Mouse (Mus musculus): ENCODE measurements at regions not wholly inside any gene's neighbourhood (a gene's known extent, or its start where the extent isn't known, plus 50 kb on each side); places are given as distances from the start of the nearest gene placed in this dataset.

GRCm38 (mm10) chr15:70489548-70489947 is 3344.8 kb upstream of the Gm6569 start:
- H3K4me1 ChIP-seq (ENCODE audit: control insufficient read depth in 2 of 2, insufficient read depth in 2 of 2, low read length in 2 of 2): no peaks in the 10 kb centered on the region
- no peak overlapping the region for H3K4me2 ChIP-seq (ENCODE audit: low read length)
- H3K27ac ChIP-seq (replicated peaks in 1 of 2; ENCODE audit: control insufficient read depth in 1 of 2, insufficient read depth in 1 of 2, low read depth in 2 of 2, low read length in 2 of 2): no peak overlapping the region
- whole genome bisulfite sequencing: 91% methylated on average over 1 of the region's 1 CpGs
- H3K9ac ChIP-seq (ENCODE audit: low read length): no peak overlapping the region
- no peak overlapping the region for H3K4me3 ChIP-seq (ENCODE audit: control insufficient read depth in 1 of 2, insufficient read depth in 1 of 2, low read depth in 1 of 2, low read length in 2 of 2)
- H3K9me3 ChIP-seq (ENCODE audit: control insufficient read depth, low read length): no peaks in the 10 kb centered on the region
- H3K27me3 ChIP-seq (ENCODE audit: control insufficient read depth, insufficient read depth, low read length): no peaks in the 10 kb centered on the region
- no peaks in the 10 kb centered on the region for H3K36me3 ChIP-seq (ENCODE audit: control insufficient read depth, insufficient read depth, low read length)
- ATAC-seq (ENCODE audit: insufficient number of reproducible peaks, insufficient read depth, low FRiP score, low read depth): no peak

- Histone ChIP-seq H3K36me3 (ENCODE audit: control insufficient read depth, insufficient read depth, low read length) (no peaks in the 10 kb centered on the region), H3K4me1 (ENCODE audit: control insufficient read depth in 2 of 2, insufficient read depth in 2 of 2, low read length in 2 of 2) (no peaks in the 10 kb centered on the region), H3K9ac (ENCODE audit: low read length) (no peak overlapping the region), H3K4me2 (ENCODE audit: low read length) (no peak overlapping the region), H3K9me3 (ENCODE audit: control insufficient read depth, low read length) (no peaks in the 10 kb centered on the region), H3K27ac (replicated peaks in 1 of 2; ENCODE audit: control insufficient read depth in 1 of 2, insufficient read depth in 1 of 2, low read depth in 2 of 2, low read length in 2 of 2) (no peak overlapping the region), H3K4me3 (ENCODE audit: control insufficient read depth in 1 of 2, insufficient read depth in 1 of 2, low read depth in 1 of 2, low read length in 2 of 2) (no peak overlapping the region), H3K27me3 (ENCODE audit: control insufficient read depth, insufficient read depth, low read length) (no peaks in the 10 kb centered on the region)
- no peak for ATAC-seq (ENCODE audit: insufficient number of reproducible peaks, insufficient read depth, low FRiP score, low read depth)
- 68% methylated on average over 2 of the region's 2 CpGs for WGBS
Measured at GRCm38 (mm10) chr15:70507046-70507818, 3327.1 kb upstream of the Gm6569 start.

- Histone ChIP-seq H3K27me3 (ENCODE audit: control insufficient read depth, insufficient read depth, low read length) (no peaks in the 10 kb centered on the region), H3K4me2 (ENCODE audit: low read length) (no peak overlapping the region), H3K4me3 (ENCODE audit: control insufficient read depth in 1 of 2, insufficient read depth in 1 of 2, low read depth in 1 of 2, low read length in 2 of 2) (no peak overlapping the region), H3K9me3 (ENCODE audit: control insufficient read depth, low read length) (no peaks in the 10 kb centered on the region), H3K27ac (replicated peaks in 1 of 2; ENCODE audit: control insufficient read depth in 1 of 2, insufficient read depth in 1 of 2, low read depth in 2 of 2, low read length in 2 of 2) (no peak overlapping the region), H3K9ac (ENCODE audit: low read length) (no peak overlapping the region), H3K36me3 (ENCODE audit: control insufficient read depth, insufficient read depth, low read length) (no peaks in the 10 kb centered on the region), H3K4me1 (ENCODE audit: control insufficient read depth in 2 of 2, insufficient read depth in 2 of 2, low read length in 2 of 2) (no peaks in the 10 kb centered on the region)
- ATAC-seq (ENCODE audit: insufficient number of reproducible peaks, insufficient read depth, low FRiP score, low read depth): no peak
- 77% methylated on average over 4 of the region's 4 CpGs for WGBS
Measured at GRCm38 (mm10) chr15:70520551-70520950, 3313.8 kb upstream of the Gm6569 start.

- Histone ChIP-seq H3K36me3 (ENCODE audit: control insufficient read depth, insufficient read depth, low read length) (no peaks in the 10 kb centered on the region), H3K4me2 (ENCODE audit: low read length) (peak overlapping the region; percentile 31), H3K27ac (replicated peaks in 1 of 2; ENCODE audit: control insufficient read depth in 1 of 2, insufficient read depth in 1 of 2, low read depth in 2 of 2, low read length in 2 of 2) (no peak overlapping the region), H3K9me3 (ENCODE audit: control insufficient read depth, low read length) (no peaks in the 10 kb centered on the region), H3K4me1 (ENCODE audit: control insufficient read depth in 2 of 2, insufficient read depth in 2 of 2, low read length in 2 of 2) (peaks cover 0 to 2% of the 10 kb centered on the region in 2 experiments; a peak in 1 of 4 replicates), H3K27me3 (ENCODE audit: control insufficient read depth, insufficient read depth, low read length) (no peaks in the 10 kb centered on the region), H3K9ac (ENCODE audit: low read length) (no peak overlapping the region), H3K4me3 (ENCODE audit: control insufficient read depth in 1 of 2, insufficient read depth in 1 of 2, low read depth in 1 of 2, low read length in 2 of 2) (no peak overlapping the region; a peak in 1 of 4 replicates)
- no peak for ATAC-seq (ENCODE audit: insufficient number of reproducible peaks, insufficient read depth, low FRiP score, low read depth)
- 37% methylated on average over 18 of the region's 18 CpGs for WGBS
Measured at GRCm38 (mm10) chr15:70554773-70555582, 3279.4 kb upstream of the Gm6569 start.

GRCm38 (mm10) chr15:70555583-70555894 is 3278.8 kb upstream of the Gm6569 start:
- H3K4me1 ChIP-seq (ENCODE audit: control insufficient read depth in 2 of 2, insufficient read depth in 2 of 2, low read length in 2 of 2): peaks cover 0 to 2% of the 10 kb centered on the region in 2 experiments; a peak in 1 of 4 replicates
- H3K4me2 ChIP-seq (ENCODE audit: low read length): peak overlapping the region; percentile 31
- WGBS: 42% methylated on average over 1 of the region's 1 CpGs
- no peak overlapping the region for H3K9ac ChIP-seq (ENCODE audit: low read length)
- H3K27ac ChIP-seq (replicated peaks in 1 of 2; ENCODE audit: control insufficient read depth in 1 of 2, insufficient read depth in 1 of 2, low read depth in 2 of 2, low read length in 2 of 2): no peak overlapping the region
- no peak overlapping the region for H3K4me3 ChIP-seq (ENCODE audit: control insufficient read depth in 1 of 2, insufficient read depth in 1 of 2, low read depth in 1 of 2, low read length in 2 of 2)
- no peaks in the 10 kb centered on the region for H3K36me3 ChIP-seq (ENCODE audit: control insufficient read depth, insufficient read depth, low read length)
- H3K27me3 ChIP-seq (ENCODE audit: control insufficient read depth, insufficient read depth, low read length): no peaks in the 10 kb centered on the region
- H3K9me3 ChIP-seq (ENCODE audit: control insufficient read depth, low read length): no peaks in the 10 kb centered on the region
- no peak for ATAC-seq (ENCODE audit: insufficient number of reproducible peaks, insufficient read depth, low FRiP score, low read depth)

- H3K9me3 ChIP-seq (ENCODE audit: control insufficient read depth, low read length): no peaks in the 10 kb centered on the region
- ATAC-seq (ENCODE audit: insufficient number of reproducible peaks, insufficient read depth, low FRiP score, low read depth): no peak
- WGBS: 61% methylated on average over 1 of the region's 1 CpGs
- no peak overlapping the region for H3K9ac ChIP-seq (ENCODE audit: low read length)
- H3K27ac ChIP-seq (replicated peaks in 1 of 2; ENCODE audit: control insufficient read depth in 1 of 2, insufficient read depth in 1 of 2, low read depth in 2 of 2, low read length in 2 of 2): no peak overlapping the region
- no peak overlapping the region for H3K4me2 ChIP-seq (ENCODE audit: low read length)
- no peak overlapping the region for H3K4me3 ChIP-seq (ENCODE audit: control insufficient read depth in 1 of 2, insufficient read depth in 1 of 2, low read depth in 1 of 2, low read length in 2 of 2)
- no peaks in the 10 kb centered on the region for H3K4me1 ChIP-seq (ENCODE audit: control insufficient read depth in 2 of 2, insufficient read depth in 2 of 2, low read length in 2 of 2)
- H3K27me3 ChIP-seq (ENCODE audit: control insufficient read depth, insufficient read depth, low read length): no peaks in the 10 kb centered on the region
- no peaks in the 10 kb centered on the region for H3K36me3 ChIP-seq (ENCODE audit: control insufficient read depth, insufficient read depth, low read length)
Measured at GRCm38 (mm10) chr15:70594295-70594694, 3240.1 kb upstream of the Gm6569 start.

- H3K27ac ChIP-seq (replicated peaks in 1 of 2; ENCODE audit: control insufficient read depth in 1 of 2, insufficient read depth in 1 of 2, low read depth in 2 of 2, low read length in 2 of 2): no peak overlapping the region
- no peak overlapping the region for H3K4me2 ChIP-seq (ENCODE audit: low read length)
- ATAC-seq (ENCODE audit: insufficient number of reproducible peaks, insufficient read depth, low FRiP score, low read depth): no peak
- H3K4me3 ChIP-seq (ENCODE audit: control insufficient read depth in 1 of 2, insufficient read depth in 1 of 2, low read depth in 1 of 2, low read length in 2 of 2): no peak overlapping the region
- no peaks in the 10 kb centered on the region for H3K27me3 ChIP-seq (ENCODE audit: control insufficient read depth, insufficient read depth, low read length)
- no peaks in the 10 kb centered on the region for H3K36me3 ChIP-seq (ENCODE audit: control insufficient read depth, insufficient read depth, low read length)
- H3K4me1 ChIP-seq (ENCODE audit: control insufficient read depth in 2 of 2, insufficient read depth in 2 of 2, low read length in 2 of 2): no peaks in the 10 kb centered on the region
- 55% methylated on average over 2 of the region's 2 CpGs for WGBS
- H3K9ac ChIP-seq (ENCODE audit: low read length): no peak overlapping the region
- no peaks in the 10 kb centered on the region for H3K9me3 ChIP-seq (ENCODE audit: control insufficient read depth, low read length)
Measured at GRCm38 (mm10) chr15:70600762-70601489, 3233.4 kb upstream of the Gm6569 start.
